Mouse (Mus musculus): Measurements from ENCODE around the gene Srsf11. TPM values are rescaled to one million over a fixed set of nuclear protein-coding genes. Genes with fewer than 3 reads are reported as not detected.
A peak's percentile ranks its signal among the peaks of the same experiment; 100 is the strongest.

Srsf11 gene
- polyA plus RNA-seq (2015; fragmentation: Nextera tagmentation; extraction: Ambion mirVana) = 186 and 199 TPM in 2 replicates

DNA sequence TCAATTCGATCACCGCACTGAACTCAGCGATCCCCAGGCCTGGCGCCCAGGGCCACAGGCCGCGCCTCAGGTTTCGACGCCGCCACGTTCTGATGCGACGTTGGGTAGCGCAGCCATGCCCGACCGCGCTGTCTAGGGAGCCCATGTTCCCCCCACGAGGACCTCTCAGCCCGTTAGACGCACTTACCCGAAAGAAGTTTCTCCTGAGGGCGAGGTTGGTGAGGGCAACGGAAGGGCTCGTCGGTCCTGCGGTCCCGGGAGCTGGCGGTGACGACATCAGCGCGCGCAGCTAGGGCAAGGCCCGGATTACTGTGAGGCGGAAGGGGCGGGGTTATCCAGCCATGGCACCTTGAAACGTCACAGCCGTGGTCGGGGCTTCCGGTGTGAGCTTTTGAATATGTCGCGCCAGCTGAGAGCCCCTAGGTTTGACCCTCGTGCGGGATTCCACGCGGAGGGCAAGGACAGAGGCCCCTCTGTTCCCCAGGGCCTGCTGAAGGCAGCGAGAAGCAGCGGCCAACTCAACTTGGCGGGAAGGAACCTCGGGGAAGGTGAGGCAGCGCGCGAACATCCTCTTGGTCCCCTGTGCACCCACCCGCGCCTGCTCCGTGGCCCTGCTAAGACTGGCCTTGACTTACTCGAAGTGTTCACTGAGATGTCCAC is at the start of gene Srsf11, which contains the start of gene Lrrc40:
Gene Srsf11 (minus strand): TSS at position 311 of the 660 bp plus-strand sequence.
Gene Lrrc40 (plus strand): TSS at position 334 of the 660 bp plus-strand sequence.
- under 1% methylated on average over 55 of the region's 55 CpGs for WGBS
- Histone ChIP-seq H3K9ac (ENCODE audit: low read length) (peak within 1 kb of the TSS; percentile 88), H3K4me1 (ENCODE audit: control insufficient read depth, insufficient read depth, low read length) (peaks cover 18% of the 10 kb centered on the region), H3K9me3 (replicated peaks; ENCODE audit: control insufficient read depth, low read length) (no peaks in the 10 kb centered on the region), H3K36me3 (ENCODE audit: control insufficient read depth, insufficient read depth, low read length) (no peaks in the 10 kb centered on the region), H3K4me3 (replicated peaks; ENCODE audit: low read length) (peak within 1 kb of the TSS; percentile 81), H3K27me3 (ENCODE audit: control insufficient read depth, insufficient read depth, low read length) (no peaks in the 10 kb centered on the region), H3K27ac (ENCODE audit: low read length) (peak within 1 kb of the TSS; percentile 88), H3K4me2 (ENCODE audit: low read depth, low read length) (peak within 1 kb of the TSS; percentile 80)
- peak; percentile 97 for ATAC-seq (ENCODE audit: insufficient read depth, low FRiP score)

GRCm38 (mm10) chr3:158077828-158078227 is 41.4 kb upstream of the Srsf11 start:
- 70% methylated on average over 5 of the region's 5 CpGs for WGBS
- no peak overlapping the region for H3K4me3 ChIP-seq (replicated peaks; ENCODE audit: low read length)
- no peaks in the 10 kb centered on the region for H3K9me3 ChIP-seq (replicated peaks; ENCODE audit: control insufficient read depth, low read length)
- no peaks in the 10 kb centered on the region for H3K36me3 ChIP-seq (ENCODE audit: control insufficient read depth, insufficient read depth, low read length)
- no peak for ATAC-seq (ENCODE audit: insufficient read depth, low FRiP score)
- H3K4me1 ChIP-seq (ENCODE audit: control insufficient read depth, insufficient read depth, low read length) = no peaks in the 10 kb centered on the region
- H3K4me2 ChIP-seq (ENCODE audit: low read depth, low read length) = no peak overlapping the region
- no peak overlapping the region for H3K9ac ChIP-seq (ENCODE audit: low read length)
- no peaks in the 10 kb centered on the region for H3K27me3 ChIP-seq (ENCODE audit: control insufficient read depth, insufficient read depth, low read length)
- no peak overlapping the region for H3K27ac ChIP-seq (ENCODE audit: low read length)

GRCm38 (mm10) chr3:158077380-158077772 is 40.9 kb upstream of the Srsf11 start:
- WGBS = 60% methylated on average over 1 of the region's 1 CpGs
- H3K27ac ChIP-seq (ENCODE audit: low read length) = no peak overlapping the region
- no peaks in the 10 kb centered on the region for H3K27me3 ChIP-seq (ENCODE audit: control insufficient read depth, insufficient read depth, low read length)

GRCm38 (mm10) chr3:158076685-158077379 is 40.4 kb upstream of the Srsf11 start:
- H3K36me3 ChIP-seq (ENCODE audit: control insufficient read depth, insufficient read depth, low read length) = no peaks in the 10 kb centered on the region
- H3K9ac ChIP-seq (ENCODE audit: low read length) = no peak overlapping the region
- no peak overlapping the region for H3K27ac ChIP-seq (ENCODE audit: low read length)
- 44% methylated on average over 4 of the region's 4 CpGs for WGBS
- H3K4me2 ChIP-seq (ENCODE audit: low read depth, low read length) = no peak overlapping the region
- no peaks in the 10 kb centered on the region for H3K27me3 ChIP-seq (ENCODE audit: control insufficient read depth, insufficient read depth, low read length)
- ATAC-seq (ENCODE audit: insufficient read depth, low FRiP score) = no peak
- H3K9me3 ChIP-seq (replicated peaks; ENCODE audit: control insufficient read depth, low read length) = no peaks in the 10 kb centered on the region
- no peak overlapping the region for H3K4me3 ChIP-seq (replicated peaks; ENCODE audit: low read length)
- no peaks in the 10 kb centered on the region for H3K4me1 ChIP-seq (ENCODE audit: control insufficient read depth, insufficient read depth, low read length)

More at GRCm38 (mm10) chr3:158077380-158077772, 40.9 kb upstream of the Srsf11 start:
- Histone ChIP-seq H3K4me2 (ENCODE audit: low read depth, low read length) (no peak overlapping the region), H3K9ac (ENCODE audit: low read length) (no peak overlapping the region), H3K4me3 (replicated peaks; ENCODE audit: low read length) (no peak overlapping the region), H3K9me3 (replicated peaks; ENCODE audit: control insufficient read depth, low read length) (no peaks in the 10 kb centered on the region), H3K4me1 (ENCODE audit: control insufficient read depth, insufficient read depth, low read length) (no peaks in the 10 kb centered on the region), H3K36me3 (ENCODE audit: control insufficient read depth, insufficient read depth, low read length) (no peaks in the 10 kb centered on the region)
- ATAC-seq (ENCODE audit: insufficient read depth, low FRiP score) = no peak

- ATAC-seq (ENCODE audit: insufficient read depth, low FRiP score) = no peak
- H3K27ac ChIP-seq (ENCODE audit: low read length) = no peak overlapping the region
- no peaks in the 10 kb centered on the region for H3K9me3 ChIP-seq (replicated peaks; ENCODE audit: control insufficient read depth, low read length)
- 83% methylated on average over 2 of the region's 2 CpGs for WGBS
- no peaks in the 10 kb centered on the region for H3K36me3 ChIP-seq (ENCODE audit: control insufficient read depth, insufficient read depth, low read length)
- no peak overlapping the region for H3K4me3 ChIP-seq (replicated peaks; ENCODE audit: low read length)
- no peaks in the 10 kb centered on the region for H3K4me1 ChIP-seq (ENCODE audit: control insufficient read depth, insufficient read depth, low read length)
- no peak overlapping the region for H3K9ac ChIP-seq (ENCODE audit: low read length)
- no peaks in the 10 kb centered on the region for H3K27me3 ChIP-seq (ENCODE audit: control insufficient read depth, insufficient read depth, low read length)
- no peak overlapping the region for H3K4me2 ChIP-seq (ENCODE audit: low read depth, low read length)
Measured at GRCm38 (mm10) chr3:158075004-158075403, 38.6 kb upstream of the Srsf11 start.

DNA sequence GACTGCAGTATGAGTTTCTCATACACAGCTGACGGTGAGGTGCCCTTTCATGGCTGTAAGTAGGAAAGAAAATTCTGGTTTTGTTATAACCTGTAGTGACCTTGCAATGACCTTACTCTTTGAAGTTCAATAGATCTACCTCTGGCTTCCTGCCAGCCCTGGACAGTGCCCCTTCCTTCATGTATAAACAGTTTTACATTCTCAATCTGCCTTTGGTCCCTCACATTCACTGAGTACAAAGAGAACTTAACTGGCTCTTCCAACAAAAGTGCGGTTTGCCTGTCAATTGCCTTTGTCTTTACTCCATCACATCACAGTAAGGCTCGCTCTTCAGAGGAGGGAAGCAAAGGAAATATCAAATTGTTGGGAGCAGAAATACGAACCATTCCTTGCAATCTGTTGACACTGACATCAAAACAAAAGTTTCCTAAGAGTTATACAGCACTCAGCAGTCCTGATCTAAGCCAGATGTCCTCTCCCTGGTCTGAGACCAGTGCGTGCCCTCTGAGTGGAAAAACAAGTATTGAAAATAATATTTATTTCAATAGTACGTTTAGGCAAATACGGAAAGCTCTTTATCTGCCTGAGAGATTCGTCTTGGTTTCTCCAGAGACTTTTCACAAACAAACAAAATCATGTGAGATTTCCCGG is 32.3 kb upstream of the Srsf11 start:
- 39% methylated on average over 9 of the region's 9 CpGs for WGBS
- H3K27me3 ChIP-seq (ENCODE audit: control insufficient read depth, insufficient read depth, low read length) = no peaks in the 10 kb centered on the region
- H3K4me2 ChIP-seq (ENCODE audit: low read depth, low read length) = no peak overlapping the region
- no peak for ATAC-seq (ENCODE audit: insufficient read depth, low FRiP score)
- no peak overlapping the region for H3K27ac ChIP-seq (ENCODE audit: low read length)
- H3K9ac ChIP-seq (ENCODE audit: low read length) = no peak overlapping the region
- H3K4me1 ChIP-seq (ENCODE audit: control insufficient read depth, insufficient read depth, low read length) = no peaks in the 10 kb centered on the region
- H3K9me3 ChIP-seq (replicated peaks; ENCODE audit: control insufficient read depth, low read length) = no peaks in the 10 kb centered on the region
- H3K4me3 ChIP-seq (replicated peaks; ENCODE audit: low read length) = no peak overlapping the region
- H3K36me3 ChIP-seq (ENCODE audit: control insufficient read depth, insufficient read depth, low read length) = no peaks in the 10 kb centered on the region

DNA sequence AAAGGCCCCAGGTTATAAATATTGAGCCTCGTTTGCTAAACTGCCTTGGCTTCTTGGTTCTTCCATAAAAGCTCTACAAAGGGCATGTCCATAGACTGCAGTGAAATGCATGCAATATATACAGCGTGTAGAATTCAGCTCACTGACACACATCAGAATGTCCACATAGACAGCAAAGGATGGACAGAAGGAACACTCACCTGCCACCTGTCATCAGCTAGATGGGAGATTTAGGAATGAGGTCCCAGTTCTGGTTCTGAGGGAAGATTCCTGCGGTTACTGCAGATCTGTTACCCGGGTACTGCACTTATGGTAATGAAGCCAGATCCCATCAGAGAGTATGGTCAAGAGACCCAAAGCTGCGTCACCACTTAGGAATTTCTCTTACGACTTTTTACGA is 31.5 kb upstream of the Srsf11 start:
- Histone ChIP-seq H3K27me3 (ENCODE audit: control insufficient read depth, insufficient read depth, low read length) (no peaks in the 10 kb centered on the region), H3K4me3 (replicated peaks; ENCODE audit: low read length) (no peak overlapping the region), H3K27ac (ENCODE audit: low read length) (no peak overlapping the region), H3K9me3 (replicated peaks; ENCODE audit: control insufficient read depth, low read length) (no peaks in the 10 kb centered on the region), H3K9ac (ENCODE audit: low read length) (no peak overlapping the region), H3K4me1 (ENCODE audit: control insufficient read depth, insufficient read depth, low read length) (no peaks in the 10 kb centered on the region), H3K36me3 (ENCODE audit: control insufficient read depth, insufficient read depth, low read length) (no peaks in the 10 kb centered on the region), H3K4me2 (ENCODE audit: low read depth, low read length) (no peak overlapping the region)
- no peak for ATAC-seq (ENCODE audit: insufficient read depth, low FRiP score)
- WGBS = 73% methylated on average over 7 of the region's 7 CpGs

GRCm38 (mm10) chr3:158065256-158065655 is 28.8 kb upstream of the Srsf11 start:
- Histone ChIP-seq H3K4me1 (ENCODE audit: control insufficient read depth, insufficient read depth, low read length) (no peaks in the 10 kb centered on the region), H3K27me3 (ENCODE audit: control insufficient read depth, insufficient read depth, low read length) (no peaks in the 10 kb centered on the region), H3K27ac (ENCODE audit: low read length) (no peak overlapping the region), H3K4me3 (replicated peaks; ENCODE audit: low read length) (no peak overlapping the region), H3K36me3 (ENCODE audit: control insufficient read depth, insufficient read depth, low read length) (no peaks in the 10 kb centered on the region), H3K9me3 (replicated peaks; ENCODE audit: control insufficient read depth, low read length) (no peaks in the 10 kb centered on the region), H3K4me2 (ENCODE audit: low read depth, low read length) (no peak overlapping the region), H3K9ac (ENCODE audit: low read length) (no peak overlapping the region)
- no peak for ATAC-seq (ENCODE audit: insufficient read depth, low FRiP score)
- 96% methylated on average over 2 of the region's 2 CpGs for WGBS
